Mouse (Mus musculus): Measurements from ENCODE around the gene Fbxo39.

GRCm38 (mm10) chr11:72352272-72352671 lies 38.0 kb downstream of the Fbxo39 start:
- no peak for TF ChIP-seq CTCF (IDR thresholded peaks at IDR 0.05 in 2 of 3, conservative IDR thresholded peaks at IDR 0.05 in 1 of 3; ENCODE audit: control insufficient read depth in 1 of 3, insufficient read depth in 1 of 3, low read depth in 2 of 3, low read length in 3 of 3, poor library complexity in 1 of 3, severe bottlenecking in 1 of 3)
- no peak for TF ChIP-seq GATA1 (IDR thresholded peaks at IDR 0.05; ENCODE audit: low read depth, low read length)
